Mouse (Mus musculus) CH12.LX (cell line): ENCODE data around the gene Adh1.

Experiments used
- CTCF ChIP-seq, 2 experiments: IDR thresholded peaks in 1 of 2; conservative IDR thresholded peaks in 1 of 2; 2 replicates each; pipeline ENCODE4 v1.5.1; 2011 to 2012; ENCODE audit warnings: low read depth in 2 of 2, low read length in 2 of 2, improper control_type of control experiment in 1 of 2, inconsistent platforms in 1 of 2, mild to moderate bottlenecking in 1 of 2, moderate library complexity in 1 of 2
- E2F4 ChIP-seq: IDR thresholded peaks from 2 replicates; pipeline ENCODE4 v1.6.1; 2011; ENCODE audit warnings: low read depth, low read length, improper control_type of control experiment; ENCODE audit not compliant: insufficient replicate concordance
- JUND ChIP-seq: conservative IDR thresholded peaks from 2 replicates; pipeline ENCODE4 v1.6.1; 2011; ENCODE audit warnings: low read depth, low read length, improper control_type of control experiment
- POLR2A ChIP-seq: IDR thresholded peaks from 2 replicates; pipeline ENCODE4 v1.6.1; 2011; ENCODE audit warnings: low read depth, mild to moderate bottlenecking, improper control_type of control experiment, low read length
- USF1 ChIP-seq: IDR thresholded peaks from 2 replicates; pipeline ENCODE4 v1.6.1; 2014; ENCODE audit warnings: low read depth, mild to moderate bottlenecking, inconsistent platforms, low read length, improper control_type of control experiment
- ZC3H11A ChIP-seq: IDR thresholded peaks from 2 replicates; pipeline ENCODE4 v1.6.1; 2012; ENCODE audit warnings: low read depth, mild to moderate bottlenecking, inconsistent platforms, low read length, improper control_type of control experiment
- ZKSCAN1 ChIP-seq: IDR thresholded peaks from 2 replicates; pipeline ENCODE4 v1.6.1; 2012; ENCODE audit warnings: low read depth, inconsistent platforms, low read length, improper control_type of control experiment, borderline replicate concordance
- ZNF384 ChIP-seq: IDR thresholded peaks from 2 replicates; pipeline ENCODE4 v1.6.1; 2012; ENCODE audit warnings: low read depth, low read length, improper control_type of control experiment, inconsistent platforms

GRCm38 (mm10) chr3:138216091-138216490, 44.7 kb upstream of the Adh1 start:
- TF ChIP-seq CTCF (conservative IDR thresholded peaks at IDR 0.05 in 1 of 2, IDR thresholded peaks at IDR 0.05 in 1 of 2; ENCODE audit: low read depth in 2 of 2, low read length in 2 of 2) (no peak), E2F4 (no peak), USF1 (no peak), POLR2A (no peak), ZC3H11A (no peak), ZKSCAN1 (no peak), JUND (no peak), ZNF384 (no peak)
